Mouse (Mus musculus) right cerebral cortex, postnatal 36 days (tissue): Measurements from ENCODE around the gene Nfkb2.
A peak's percentile ranks its signal among the peaks of the same experiment; 100 is the strongest.

ENCODE experiments used
- DNase-seq, 2 experiments: peaks; one replicate each; pipeline ENCODE4 v3.0.0; 2022; ENCODE audit warnings: low spot score in 2 of 2, mixed read lengths in 1 of 2

Nfkb2 gene

DNA sequence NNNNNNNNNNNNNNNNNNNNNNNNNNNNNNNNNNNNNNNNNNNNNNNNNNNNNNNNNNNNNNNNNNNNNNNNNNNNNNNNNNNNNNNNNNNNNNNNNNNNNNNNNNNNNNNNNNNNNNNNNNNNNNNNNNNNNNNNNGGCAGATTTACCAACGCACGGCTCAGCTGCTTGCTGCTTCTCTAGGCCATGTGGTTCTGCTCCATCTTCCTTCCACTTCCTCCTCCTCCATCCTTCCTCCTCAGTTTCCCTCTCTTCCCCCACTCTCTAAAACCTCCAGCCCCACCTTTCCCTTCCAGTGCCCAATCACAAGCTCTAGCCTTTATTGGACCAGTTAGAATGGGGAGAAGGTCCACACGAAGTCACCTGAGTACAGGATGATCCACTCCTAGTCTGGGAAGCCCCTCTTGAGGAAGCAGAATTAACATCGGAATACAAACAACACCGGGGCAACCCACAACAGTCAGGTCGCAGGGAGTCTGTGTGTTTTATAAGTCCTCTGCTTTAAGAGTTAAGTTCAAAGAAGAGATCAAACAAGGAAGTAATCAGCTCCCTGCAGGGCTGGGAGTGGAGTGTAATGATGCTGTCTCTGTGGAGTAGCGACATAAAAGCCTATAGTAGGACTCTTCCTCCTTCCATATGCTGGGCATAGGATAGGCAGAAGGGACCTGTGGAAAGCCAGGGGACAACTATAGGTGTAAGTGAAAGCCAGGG is 40.7 kb downstream of the Nfkb2 start:
- DNase-seq, result no peak

DNA sequence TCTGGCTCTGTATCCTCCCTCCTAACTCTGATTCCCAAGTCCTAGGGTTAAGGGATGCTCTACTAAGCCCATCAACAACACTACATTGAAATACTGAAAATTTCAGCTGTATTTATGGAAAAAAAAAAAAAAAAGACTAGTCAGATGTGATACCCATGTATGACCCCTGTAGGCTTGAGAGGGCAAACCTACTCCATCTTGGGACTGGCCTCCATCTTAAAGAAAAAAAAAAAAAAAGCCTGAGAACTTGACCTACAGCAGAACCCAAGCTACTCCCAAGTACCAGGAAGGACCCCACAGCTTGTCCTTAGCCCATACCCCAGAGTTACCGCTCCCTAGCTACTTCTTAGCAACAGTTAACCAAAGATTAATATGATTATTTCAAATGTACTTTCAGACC is 43.0 kb downstream of the Nfkb2 start:
- no peak for DNase-seq

DNA sequence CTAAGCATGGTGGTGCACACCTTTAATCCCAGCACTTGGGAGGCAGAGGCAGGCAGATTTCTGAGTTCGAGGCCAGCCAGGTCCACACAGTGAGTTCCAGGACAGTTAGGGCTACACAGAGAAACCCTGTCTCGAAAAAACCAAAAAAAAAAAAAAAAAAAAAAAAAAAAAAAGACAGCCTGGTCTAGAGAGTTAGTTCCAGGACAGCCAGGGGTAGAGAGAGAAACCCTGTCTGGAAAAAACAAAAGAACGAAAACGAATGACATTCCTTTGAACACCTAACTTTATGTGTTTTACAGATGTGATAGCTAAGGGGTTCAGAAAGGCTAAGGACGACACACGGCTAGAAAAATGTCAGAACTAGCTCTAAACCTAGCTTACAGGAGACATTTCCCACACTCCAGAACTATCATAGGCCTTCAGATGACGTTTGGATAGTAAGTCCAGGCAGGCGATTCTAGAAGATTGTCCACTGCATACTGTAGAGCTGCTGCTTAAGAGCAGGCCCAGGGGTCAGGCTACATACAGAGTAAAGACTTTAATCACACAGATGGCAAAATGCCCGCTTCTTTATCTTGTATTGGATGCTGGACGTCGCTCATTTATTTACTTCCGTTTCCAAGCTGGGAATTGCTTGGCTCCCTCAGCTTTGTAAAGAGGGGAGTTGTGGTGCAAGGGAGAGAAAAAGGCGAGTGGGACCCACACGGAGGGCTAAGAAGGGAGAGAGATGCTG is 44.0 kb downstream of the Nfkb2 start:
- DNase-seq, result no peak

DNA sequence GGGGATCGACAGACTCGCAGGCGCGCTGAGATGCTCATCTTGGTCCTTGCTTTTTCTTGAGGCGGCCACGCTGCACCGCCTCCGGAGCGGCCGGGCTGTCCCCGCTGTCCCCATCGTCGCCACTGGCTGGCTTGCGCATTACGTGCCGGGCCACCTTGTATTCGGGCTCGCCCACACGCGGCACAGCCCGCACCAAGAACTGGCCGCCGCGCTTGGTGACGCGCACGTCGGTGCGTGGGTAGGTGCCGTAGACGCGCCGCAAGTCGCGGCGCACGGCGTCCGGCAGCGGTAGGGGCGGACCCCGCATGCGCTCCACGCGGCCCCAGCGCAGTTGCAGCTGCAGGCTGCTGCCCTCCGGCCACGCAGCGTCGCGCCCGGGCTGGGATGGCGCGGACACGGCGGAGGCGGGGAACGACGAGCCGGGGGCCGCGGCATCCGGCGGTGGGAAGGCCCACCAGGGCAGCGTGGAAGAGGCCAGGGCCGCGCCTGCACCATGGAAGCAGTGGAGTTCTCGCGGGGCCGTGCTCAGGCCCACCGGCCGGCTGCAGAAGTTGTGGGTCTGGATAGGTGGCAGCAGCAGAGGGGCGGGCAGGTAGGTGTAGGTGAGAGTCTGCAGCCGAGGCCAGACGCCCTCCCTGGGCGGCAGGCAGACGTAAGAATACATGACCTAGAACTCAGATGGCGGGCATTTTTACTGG is 44.8 kb downstream of the Nfkb2 start:
- DNase-seq, result peak; percentile 92 to 95

DNA sequence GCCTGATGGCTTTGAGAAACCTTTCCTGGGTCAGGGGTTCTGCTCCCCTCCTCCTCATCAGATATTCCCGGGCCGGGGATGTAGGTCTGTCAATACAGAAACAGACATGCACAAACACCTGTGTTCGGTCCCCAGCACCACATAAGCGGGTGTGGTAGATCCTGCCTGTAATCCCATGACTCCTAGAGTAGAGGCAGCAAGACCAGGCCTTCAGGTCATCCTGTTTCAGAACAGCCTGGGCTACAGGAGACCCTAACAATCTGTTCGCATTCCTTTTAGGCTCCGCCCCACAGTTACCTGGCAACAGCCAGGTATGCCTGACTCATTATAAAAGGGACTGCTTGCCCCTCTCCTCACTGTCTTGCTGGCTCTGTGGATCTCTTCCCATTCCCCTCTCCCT is 45.4 kb downstream of the Nfkb2 start:
- DNase-seq, result no peak

DNA sequence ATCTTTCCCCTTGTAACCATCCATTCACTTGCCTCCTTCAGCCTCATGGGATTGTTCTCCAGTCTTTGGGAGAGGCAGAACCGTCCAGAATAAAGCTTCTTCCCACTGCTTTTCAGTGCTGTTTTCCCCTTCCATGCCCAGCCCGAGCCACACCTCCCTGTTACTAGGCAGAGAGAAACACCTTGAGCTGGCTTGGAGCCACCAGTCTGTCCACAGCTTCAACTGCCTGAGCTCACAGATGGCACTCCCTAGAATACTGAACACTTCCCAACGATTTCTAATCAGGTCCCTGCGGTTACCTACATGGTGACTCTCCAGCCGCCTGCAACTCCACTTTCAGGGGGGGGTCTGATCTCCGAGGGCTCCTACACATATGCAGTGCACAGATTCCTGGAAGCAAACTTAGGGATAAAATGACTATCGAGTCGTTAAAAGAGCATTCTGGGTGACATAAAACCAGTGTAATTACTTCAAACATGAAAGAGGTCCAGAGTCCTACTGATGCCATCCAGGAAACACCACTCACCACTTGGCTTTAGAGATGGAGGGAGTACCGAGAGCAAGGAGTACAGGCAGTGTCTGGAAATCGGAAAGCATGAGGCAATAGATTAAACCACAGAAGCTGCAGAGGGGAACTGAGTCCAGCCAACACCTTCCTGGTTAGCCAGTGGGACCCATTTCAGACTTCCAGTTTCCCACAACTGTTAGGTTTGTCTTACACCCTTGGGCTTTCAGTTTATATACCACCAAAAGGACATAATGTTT is 46.2 kb downstream of the Nfkb2 start, which contains the start of gene 2310034G01Rik:
Gene 2310034G01Rik (minus strand): TSS at position 135 of the 765 bp plus-strand sequence.
- no peak for DNase-seq

DNA sequence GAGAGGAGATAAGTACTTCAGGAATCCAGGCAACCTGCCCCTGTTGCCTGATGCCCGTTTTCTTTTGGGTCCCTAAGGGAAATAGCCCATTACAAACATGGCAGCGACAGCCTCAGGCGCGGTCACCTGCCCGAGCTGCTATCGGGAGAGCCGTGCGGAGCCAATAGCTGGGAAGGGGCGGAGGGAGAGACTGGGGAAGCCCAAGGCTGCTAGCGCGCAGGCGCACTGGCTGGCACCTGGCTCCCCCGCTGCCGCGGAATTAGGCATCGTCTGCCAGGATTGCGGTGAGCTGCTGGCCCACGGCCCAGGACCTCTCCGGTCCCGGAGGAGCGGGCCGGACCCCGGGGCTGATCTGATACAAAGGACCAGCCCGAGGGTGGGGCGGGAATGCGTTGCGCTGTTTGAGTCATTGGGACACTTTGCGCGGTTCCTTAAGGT is 52.6 kb downstream of the Nfkb2 start:
- peak; percentile 87 to 90 for DNase-seq

DNA sequence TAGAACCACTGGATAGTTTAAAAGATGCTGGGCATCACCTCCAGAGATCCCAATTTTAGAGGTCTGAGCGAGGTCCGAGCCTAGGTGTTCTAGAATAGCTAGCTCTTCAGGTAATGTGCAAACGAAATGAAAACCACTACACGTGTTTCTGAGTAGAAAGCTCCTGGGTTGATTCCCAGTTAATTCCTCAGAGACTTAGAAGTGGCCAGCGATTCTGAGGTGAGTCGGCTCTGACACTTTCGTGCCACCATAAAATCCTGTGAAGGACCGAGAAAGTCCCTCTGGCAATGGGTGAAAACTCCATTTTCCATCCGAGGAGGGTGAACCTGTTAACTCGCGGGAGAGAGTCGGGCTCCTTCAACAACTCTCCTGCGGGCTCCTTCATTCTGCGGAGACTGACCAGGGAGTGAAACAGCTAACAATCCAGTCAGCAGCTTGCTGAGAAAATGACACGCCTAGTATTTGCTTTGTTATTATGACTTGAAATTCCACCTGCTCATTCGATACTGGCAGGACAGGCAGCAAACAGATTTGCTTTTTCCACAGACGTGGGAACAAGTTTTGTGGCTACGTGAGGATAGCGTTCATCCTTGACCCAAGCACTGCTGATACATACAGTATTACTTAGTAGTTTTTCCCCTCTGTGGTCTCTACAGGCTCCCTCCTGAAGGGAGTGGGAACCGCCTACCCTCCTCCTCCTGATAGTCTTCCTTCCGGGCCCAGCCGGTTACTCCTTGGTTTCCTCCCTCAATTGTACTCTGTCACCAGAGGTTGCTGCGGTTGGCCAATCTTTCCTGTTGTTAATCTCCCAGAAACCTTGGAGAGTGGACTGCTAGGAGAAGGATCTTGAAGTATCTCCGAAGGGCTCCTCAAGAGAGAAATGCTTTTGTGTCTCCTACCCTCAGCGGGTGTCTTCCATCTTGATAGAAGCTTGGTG is 53.5 kb downstream of the Nfkb2 start:
- no peak for DNase-seq

DNA sequence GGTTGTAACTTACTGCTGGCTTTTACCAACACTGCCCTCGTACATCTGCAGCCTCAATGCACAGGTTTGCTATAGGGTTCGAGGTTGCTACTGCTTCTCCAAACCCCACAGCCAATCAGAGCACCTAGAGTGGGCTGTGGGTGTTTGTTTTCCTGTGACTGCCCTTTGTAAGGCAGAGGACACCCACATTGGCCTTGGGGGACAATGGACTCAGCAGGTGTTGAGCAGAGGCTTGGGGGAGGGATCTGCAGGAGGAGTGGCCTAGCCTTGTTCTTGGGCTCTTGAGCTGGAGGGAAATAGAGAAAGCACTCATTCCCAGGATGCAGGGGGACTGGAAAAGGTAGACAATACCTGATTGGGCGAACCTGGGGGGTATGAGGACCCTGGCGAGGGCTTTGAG is 54.3 kb downstream of the Nfkb2 start:
- DNase-seq, result no peak
